Mouse (Mus musculus): ENCODE measurements around the gene Hist1h2bf. TPM values are rescaled to one million over a fixed set of nuclear protein-coding genes. Genes with fewer than 3 reads are reported as not detected.
A peak's percentile ranks its signal among the peaks of the same experiment; 100 is the strongest.
"Not testable (repeated sequence)": the region's sequence is repeated elsewhere in the genome, so short reads cannot be mapped to it uniquely, and the experiment has no call there.

Hist1h2bf gene
- total RNA-seq, 2 experiments from 2014 or later: 321 to 575 TPM

GRCm38 (mm10) chr13:23550761-23551145 is 23.2 kb downstream of the Hist1h2bf start:
- no peak for ATAC-seq (replicated peaks; ENCODE audit: poor library complexity)

GRCm38 (mm10) chr13:23546694-23547093 is 27.3 kb downstream of the Hist1h2bf start:
- no peak for ATAC-seq (replicated peaks; ENCODE audit: poor library complexity)

- ATAC-seq (replicated peaks; ENCODE audit: poor library complexity): peak; percentile 27
Measured at GRCm38 (mm10) chr13:23544787-23545120, 29.2 kb downstream of the Hist1h2bf start.

GRCm38 (mm10) chr13:23543965-23544786 is 29.8 kb downstream of the Hist1h2bf start, which contains the start of gene Hist1h3f:
Gene Hist1h3f (plus strand): TSS chr13:23544052.
- ATAC-seq (replicated peaks; ENCODE audit: poor library complexity): peak; percentile 71

GRCm38 (mm10) chr13:23542999-23543607 is 30.9 kb downstream of the Hist1h2bf start, which contains the start of gene Hist1h2bh:
Gene Hist1h2bh (minus strand): TSS chr13:23543392.
- ATAC-seq (replicated peaks; ENCODE audit: poor library complexity): peak; percentile 86

GRCm38 (mm10) chr13:23542225-23542980 is 31.6 kb downstream of the Hist1h2bf start:
- ATAC-seq (replicated peaks; ENCODE audit: poor library complexity): not testable (repeated sequence)

- ATAC-seq (replicated peaks; ENCODE audit: poor library complexity): no peak
Measured at GRCm38 (mm10) chr13:23541497-23541896, 32.5 kb downstream of the Hist1h2bf start.

GRCm38 (mm10) chr13:23539821-23540220 is 34.2 kb downstream of the Hist1h2bf start:
- ATAC-seq (replicated peaks; ENCODE audit: poor library complexity): not testable (repeated sequence)

GRCm38 (mm10) chr13:23538249-23538648 is 35.7 kb downstream of the Hist1h2bf start:
- no peak for ATAC-seq (replicated peaks; ENCODE audit: poor library complexity)

GRCm38 (mm10) chr13:23537006-23537710 is 36.8 kb downstream of the Hist1h2bf start:
- ATAC-seq (replicated peaks; ENCODE audit: poor library complexity): no peak

GRCm38 (mm10) chr13:23536076-23536822 is 37.7 kb downstream of the Hist1h2bf start:
- no peak for ATAC-seq (replicated peaks; ENCODE audit: poor library complexity)

- peak; percentile 62 for ATAC-seq (replicated peaks; ENCODE audit: poor library complexity)
Measured at GRCm38 (mm10) chr13:23535137-23536075, 38.6 kb downstream of the Hist1h2bf start, which contains the start of gene Hist1h3g. Gene Hist1h3g (plus strand): TSS chr13:23535422.

- peak; percentile 8 for ATAC-seq (replicated peaks; ENCODE audit: poor library complexity)
Measured at GRCm38 (mm10) chr13:23534368-23535131, 39.4 kb downstream of the Hist1h2bf start.

GRCm38 (mm10) chr13:23533560-23534367 is 40.2 kb downstream of the Hist1h2bf start, which contains the start of gene Hist1h2af:
Gene Hist1h2af (plus strand): TSS chr13:23533906.
- ATAC-seq (replicated peaks; ENCODE audit: poor library complexity): peak; percentile 33

GRCm38 (mm10) chr13:23532262-23533075 is 41.5 kb downstream of the Hist1h2bf start:
- no peak for ATAC-seq (replicated peaks; ENCODE audit: poor library complexity)

Measured in megakaryocyte progenitor cell, adult 5-6 weeks (primary cell).